Mouse (Mus musculus) bone marrow macrophage, adult 2 months (primary cell): Measurements from ENCODE around the gene Rhot1. TPM values are rescaled to one million over a fixed set of nuclear protein-coding genes. Genes with fewer than 3 reads are reported as not detected.
"Not testable (repeated sequence)": the region's sequence is repeated elsewhere in the genome, so short reads cannot be mapped to it uniquely, and the experiment has no call there.

ENCODE experiments used
- H3K27ac ChIP-seq: 2 replicates; pipeline ENCODE4 v1.5.1; 2012; ENCODE audit warnings: low read depth, low read length; ENCODE audit not compliant: insufficient read depth
- H3K4me1 ChIP-seq: 2 replicates; pipeline ENCODE4 v1.6.1; 2012; ENCODE audit warnings: low read length; ENCODE audit not compliant: control insufficient read depth, insufficient read depth
- H3K4me3 ChIP-seq: 2 replicates; pipeline ENCODE4 v1.5.1; 2012; ENCODE audit warnings: mild to moderate bottlenecking, low read length, moderate library complexity; ENCODE audit not compliant: insufficient read depth
- CTCF ChIP-seq: IDR thresholded peaks from 2 replicates; pipeline ENCODE4 v1.5.1; 2012; ENCODE audit warnings: low read depth, mild to moderate bottlenecking, low read length, moderate library complexity
- POLR2A ChIP-seq: IDR thresholded peaks from 2 replicates; pipeline ENCODE4 v1.6.1; 2012; ENCODE audit warnings: mild to moderate bottlenecking, low read depth, low read length, borderline replicate concordance
- polyA plus RNA-seq: library from polyadenylated mRNA; stranded (reverse); fragments of >200 nt; gene quantifications from 2 replicates; pipeline ENCODE4 v1.2.4, GENCODE M21; 2012; ENCODE audit not compliant: missing spikeins, insufficient read depth, insufficient read length

The Rhot1 gene
- polyA plus RNA-seq, 1 experiment: 38.1 TPM

GRCm38 (mm10) chr11:80173963-80174670 lies 34.7 kb upstream of the Rhot1 start:
- peak overlapping the region; percentile 40 for H3K27ac ChIP-seq
- H3K4me3 ChIP-seq: no peak overlapping the region
- peaks cover 89% of the 10 kb centered on the region for H3K4me1 ChIP-seq
- TF ChIP-seq POLR2A: no peak
- TF ChIP-seq CTCF: no peak

DNA sequence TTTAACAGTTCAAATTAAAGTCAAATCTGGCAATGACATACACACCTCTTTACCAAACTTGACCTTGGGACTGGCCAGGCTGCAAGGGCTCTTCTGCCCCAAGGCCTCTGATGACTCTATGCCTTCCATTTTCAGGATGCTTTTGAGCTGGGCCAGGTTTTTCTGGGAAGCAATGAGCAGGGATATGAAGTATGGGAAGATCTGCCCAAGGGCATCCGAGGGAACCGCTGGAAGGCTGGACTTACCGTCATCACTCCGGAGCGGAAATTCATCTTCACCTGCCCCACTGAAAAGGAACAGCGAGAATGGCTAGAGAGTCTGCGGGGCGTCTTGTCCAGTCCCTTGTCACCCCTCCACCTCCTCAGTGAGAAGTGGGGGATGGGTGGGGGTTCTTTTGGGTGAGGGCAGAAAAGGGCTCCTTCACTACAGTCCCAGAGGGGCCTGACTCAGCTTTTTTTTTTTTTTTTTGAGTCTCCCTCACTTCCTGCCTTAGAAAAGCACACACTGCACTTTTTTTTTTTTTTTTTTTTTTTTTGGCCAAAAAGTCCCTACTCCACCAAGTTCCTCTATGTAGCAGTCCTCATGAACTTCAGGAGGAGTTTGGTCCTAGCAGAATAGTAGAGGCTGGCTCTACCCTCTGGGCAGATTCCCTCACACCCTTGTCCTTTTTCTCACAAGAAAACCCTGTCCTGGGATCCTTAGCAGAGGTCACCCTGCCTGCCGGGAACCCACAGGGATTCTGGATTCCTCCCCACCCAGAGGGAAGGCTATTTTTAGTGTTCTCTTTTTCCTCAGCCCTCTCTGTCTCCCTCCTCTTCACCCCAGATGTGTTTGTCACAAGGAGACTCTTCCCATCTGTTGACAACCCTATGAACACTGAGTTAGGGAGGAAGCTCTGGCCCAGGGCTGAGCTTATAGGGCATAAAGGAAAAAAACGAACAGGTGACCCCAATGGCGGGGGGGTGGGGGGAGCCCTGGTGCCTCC lies 31.6 kb upstream of the Rhot1 start:
- Histone ChIP-seq H3K4me1 (peaks cover 68% of the 10 kb centered on the region), H3K27ac (peak overlapping the region; percentile 100)

DNA sequence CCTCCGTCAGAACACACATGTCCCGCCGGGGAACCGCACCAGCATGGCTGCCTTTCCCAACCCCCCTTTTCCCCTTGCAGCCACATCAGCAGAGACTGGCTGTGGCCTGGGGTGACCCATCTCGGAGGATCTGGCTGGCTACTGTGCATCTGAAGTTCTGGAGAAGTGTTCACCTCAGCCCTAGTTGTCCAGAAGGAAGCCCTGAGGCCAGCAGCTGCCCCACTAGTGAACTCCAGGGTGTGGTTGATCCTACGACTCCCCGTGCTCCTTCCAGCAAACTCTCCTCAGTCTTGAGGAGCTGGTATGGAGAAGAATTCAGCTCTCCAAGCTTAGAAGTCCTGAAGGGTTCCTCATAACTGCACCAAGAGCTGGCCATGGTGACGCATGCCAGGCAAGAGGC lies 30.5 kb upstream of the Rhot1 start:
- no peak for TF ChIP-seq CTCF
- TF ChIP-seq POLR2A: no peak
- peak overlapping the region; percentile 100 for H3K27ac ChIP-seq
- peaks cover 59% of the 10 kb centered on the region for H3K4me1 ChIP-seq

More for the DNA sequence above, 31.6 kb upstream of the Rhot1 start:
- TF ChIP-seq CTCF: no peak
- no peak overlapping the region; the same call in 1 of the 2 replicates for H3K4me3 ChIP-seq

GRCm38 (mm10) chr11:80181021-80181749 lies 27.6 kb upstream of the Rhot1 start:
- TF ChIP-seq POLR2A (no peak), CTCF (peak; percentile 27; the same call in 1 of the 2 replicates)
- peaks cover 39% of the 10 kb centered on the region for H3K4me1 ChIP-seq
- no peak overlapping the region for H3K27ac ChIP-seq
- H3K4me3 ChIP-seq: no peak overlapping the region

More for the DNA sequence above, 30.5 kb upstream of the Rhot1 start:
- no peak overlapping the region for H3K4me3 ChIP-seq

GRCm38 (mm10) chr11:80183054-80183704 lies 25.6 kb upstream of the Rhot1 start:
- peaks cover 25% of the 10 kb centered on the region for H3K4me1 ChIP-seq
- peak overlapping the region; percentile 43 for H3K4me3 ChIP-seq
- H3K27ac ChIP-seq: peak overlapping the region; percentile 69

GRCm38 (mm10) chr11:80183705-80184255 lies 25.0 kb upstream of the Rhot1 start, which contains the start of gene Rnf135:
Rnf135 (plus strand) TSS chr11:80183851.
- Histone ChIP-seq H3K4me3 (peak within 1 kb of the TSS; percentile 100), H3K27ac (peak within 1 kb of the TSS; percentile 87), H3K4me1 (peaks cover 19% of the 10 kb centered on the region)
- TF ChIP-seq POLR2A (peak; percentile 43; the same call in 1 of the 2 replicates), CTCF (no peak)

DNA sequence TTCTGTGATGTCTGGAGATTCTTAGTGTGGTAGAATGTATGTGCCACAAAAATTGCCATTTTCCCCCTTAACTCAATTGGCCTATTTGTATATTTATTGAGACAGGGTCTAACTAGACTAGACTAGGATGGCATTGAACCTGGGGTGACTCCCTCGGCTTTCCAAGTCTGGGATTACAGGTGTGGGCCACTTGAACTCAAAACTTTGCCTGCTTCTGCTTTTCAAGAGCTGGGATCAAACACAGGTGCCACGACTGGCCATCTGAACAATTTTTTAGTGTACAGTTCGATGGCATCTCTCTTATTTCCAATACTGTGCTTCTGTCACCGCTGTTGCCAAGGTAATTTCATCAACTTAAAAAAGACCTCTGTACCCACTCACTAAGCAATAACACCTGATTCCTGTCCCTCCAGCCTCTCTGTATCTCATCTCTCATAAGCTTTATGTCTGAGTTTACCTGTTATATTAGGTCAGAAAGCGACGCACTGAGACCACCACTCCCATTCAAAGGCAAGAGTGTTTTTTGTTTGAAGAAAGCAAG lies 24.2 kb upstream of the Rhot1 start:
- peak overlapping the region; percentile 30; the same call in 1 of the 2 replicates for H3K27ac ChIP-seq
- H3K4me1 ChIP-seq: peaks cover 16% of the 10 kb centered on the region
- peak overlapping the region; percentile 100 for H3K4me3 ChIP-seq
- no peak for TF ChIP-seq CTCF

DNA sequence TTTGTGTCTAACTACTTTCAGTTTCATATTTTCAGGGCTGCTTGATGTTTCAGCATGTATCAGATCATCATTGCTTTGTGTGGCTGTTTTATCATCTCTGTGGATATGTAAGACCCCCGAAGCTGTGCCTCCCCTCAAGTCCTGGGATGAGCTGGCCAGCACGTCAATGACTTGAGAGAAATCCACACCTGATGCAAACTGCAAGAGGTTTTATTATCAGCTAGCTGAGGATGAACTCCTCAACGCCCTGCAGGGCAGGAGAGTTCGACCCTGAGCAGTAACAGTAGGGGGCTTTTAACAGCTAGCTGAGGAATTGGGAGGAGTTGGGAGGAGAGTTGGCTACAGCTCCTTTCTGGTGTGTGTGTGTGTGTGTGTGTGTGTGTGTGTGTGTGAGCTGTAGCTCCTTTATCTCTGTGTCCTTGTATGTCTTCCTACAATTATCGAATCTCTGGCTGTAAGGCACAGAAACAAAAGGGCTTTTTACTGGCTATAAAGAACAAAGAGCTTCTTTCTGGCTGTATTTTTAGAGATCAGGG lies 23.3 kb upstream of the Rhot1 start:
- Histone ChIP-seq H3K4me1 (peaks cover 16% of the 10 kb centered on the region), H3K4me3 (peak overlapping the region; percentile 36; the same call in 1 of the 2 replicates)
- not testable (repeated sequence) for H3K27ac ChIP-seq

- peaks cover 6% of the 10 kb centered on the region for H3K4me1 ChIP-seq
- no peak overlapping the region for H3K4me3 ChIP-seq
- no peak overlapping the region for H3K27ac ChIP-seq
- no peak for TF ChIP-seq POLR2A
- no peak for TF ChIP-seq CTCF
These were observed 18.5 kb upstream of the Rhot1 start for GRCm38 (mm10) chr11:80190280-80190679.
